Mouse (Mus musculus) cerebellum, postnatal 25 days (tissue): ENCODE measurements around the gene Mfsd4b2.

Experiments used
- DNase-seq, 2 experiments: peaks; one replicate each; pipeline ENCODE4 v3.0.0; 2021; ENCODE audit warnings: mixed read lengths in 2 of 2

Mfsd4b2 gene

DNA sequence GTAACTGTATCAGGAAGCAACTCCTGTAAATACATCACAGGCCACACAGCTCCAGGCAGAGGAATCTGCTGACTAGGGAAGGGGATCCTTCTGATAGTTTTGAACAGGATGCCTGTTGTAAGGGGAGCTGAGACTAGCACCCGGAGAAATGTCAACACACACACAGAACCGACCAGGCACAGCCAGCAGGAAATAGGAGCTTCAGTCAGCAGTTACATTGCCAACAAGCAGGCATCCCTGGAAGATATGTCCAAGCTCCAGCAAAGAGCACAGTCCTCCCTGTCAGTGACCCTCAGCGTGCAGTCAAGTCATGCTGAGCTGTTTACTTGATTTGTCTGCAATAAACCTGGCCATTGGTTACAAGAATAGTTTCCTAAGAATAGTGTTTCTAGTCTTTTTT, 38.1 kb downstream of the Mfsd4b2 start:
- DNase-seq = no peak
